Mouse (Mus musculus) embryonic stem cell, embryonic (primary cell): ENCODE measurements around the gene Slc6a5.

Experiments
- CTCF ChIA-PET, 4 experiments: fragments of 300-600 bp in 2 of 4; fragments of 350-600 bp in 2 of 4; sonication (Branson Sonifier 250); formaldehyde crosslinking; loops; one replicate each; lab custom pipeline; 2022; ENCODE audit warnings: inconsistent platforms in 2 of 4; lab: Charles Lee
- POLR2A ChIA-PET, 4 experiments: fragments of 300-600 bp in 2 of 4; fragments of 350-600 bp in 2 of 4; sonication (Branson Sonifier 250); formaldehyde crosslinking; loops; one replicate each; lab custom pipeline; 2022; ENCODE audit warnings: antibody characterized with exemption in 4 of 4, inconsistent platforms in 1 of 4; lab: Charles Lee

Gene Slc6a5

GRCm38 (mm10) chr7:49936821-49937220 is 26.9 kb downstream of the Slc6a5 start:
- POLR2A ChIA-PET: interaction anchor here in 1 of 4 experiments (0.7 kb wide), 1 partner anchor 127 kb away, joined by 3 read pairs; no protein-coding TSS in a partner anchor
- CTCF ChIA-PET: no interaction called here

- CTCF ChIA-PET: interaction anchor here in 3 of 4 experiments (0.7 to 0.9 kb wide), 4 partner anchors 12 to 326 kb away, joined by 3 read pairs; no protein-coding TSS in a partner anchor
- POLR2A ChIA-PET: no interaction called here
Measured at GRCm38 (mm10) chr7:49942023-49942422, 32.1 kb downstream of the Slc6a5 start.

DNA sequence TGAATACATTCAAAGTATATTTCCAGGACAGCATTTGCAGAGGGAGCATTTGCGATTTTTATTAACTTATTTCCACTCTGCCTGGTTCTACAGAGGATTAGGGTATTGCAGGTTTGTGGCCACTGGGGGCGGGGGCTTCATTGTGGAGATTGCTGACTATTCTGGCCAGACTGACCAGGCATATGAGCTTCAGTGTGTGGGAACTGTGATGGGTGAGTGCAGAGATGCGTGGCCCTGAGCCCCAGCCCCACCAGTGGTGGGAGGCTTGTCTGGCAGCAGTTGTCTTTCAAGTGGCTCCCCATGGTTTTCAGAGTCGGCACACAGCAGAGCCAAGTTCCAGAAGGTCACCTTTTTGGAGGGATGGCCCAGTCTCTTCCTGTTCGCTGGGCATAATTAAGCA is 32.5 kb downstream of the Slc6a5 start:
- ChIA-PET POLR2A (no interaction called here), CTCF (interaction anchor here in 2 of 4 experiments (0.8 kb wide), 2 partner anchors 11 to 326 kb away, joined by 3 read pairs; no protein-coding TSS in a partner anchor)

- ChIA-PET CTCF (interaction anchor here in 1 of 4 experiments (0.6 kb wide), 1 partner anchor 1627 kb away, joined by 3 read pairs; no protein-coding TSS in a partner anchor), POLR2A (no interaction called here)
Measured at GRCm38 (mm10) chr7:49946691-49947090, 36.7 kb downstream of the Slc6a5 start.

- POLR2A ChIA-PET: interaction anchor here in 1 of 4 experiments (0.6 kb wide), 1 partner anchor 28 kb away, joined by 3 read pairs; no protein-coding TSS in a partner anchor
Measured at GRCm38 (mm10) chr7:49953546-49954181, 43.7 kb downstream of the Slc6a5 start.

GRCm38 (mm10) chr7:49954834-49955233 is 44.9 kb downstream of the Slc6a5 start:
- CTCF ChIA-PET: no interaction called here
- POLR2A ChIA-PET: no interaction called here

More at GRCm38 (mm10) chr7:49953546-49954181, 43.7 kb downstream of the Slc6a5 start:
- CTCF ChIA-PET: interaction anchor here (0.5 to 1.5 kb wide), 17 partner anchors 12 to 1359 kb away, joined by 3 to 10 read pairs (median 3); partner anchors contain the start of gene Nell1 (in 1 of the 4)

- ChIA-PET POLR2A (no interaction called here), CTCF (no interaction called here)
Measured at GRCm38 (mm10) chr7:49957142-49957541, 47.2 kb downstream of the Slc6a5 start.

DNA sequence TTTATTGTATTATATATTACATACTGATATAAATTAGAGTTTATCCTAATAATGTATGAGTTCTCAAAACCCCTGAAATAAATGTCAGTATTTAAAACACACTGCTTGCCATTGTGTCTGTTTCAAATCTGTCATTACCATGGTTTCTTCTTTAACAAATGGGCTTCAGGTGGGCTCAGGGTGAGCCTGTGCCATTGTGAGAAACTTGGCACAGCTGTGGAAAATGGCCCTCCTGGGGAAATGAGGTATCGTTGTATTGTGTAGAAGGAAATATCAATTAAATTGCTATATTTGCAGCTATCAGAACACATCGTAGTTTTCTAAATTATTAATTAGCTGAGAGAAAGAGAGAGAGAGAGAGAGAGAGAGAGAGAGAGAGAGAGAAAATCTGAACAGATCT is 53.8 kb downstream of the Slc6a5 start:
- ChIA-PET POLR2A (interaction anchor here in 1 of 4 experiments (0.7 kb wide), 1 partner anchor 29 kb away, joined by 4 read pairs; no protein-coding TSS in a partner anchor), CTCF (no interaction called here)

- ChIA-PET POLR2A (no interaction called here), CTCF (no interaction called here)
Measured at GRCm38 (mm10) chr7:49969516-49969915, 59.6 kb downstream of the Slc6a5 start.

GRCm38 (mm10) chr7:49974841-49975440 is 65.0 kb downstream of the Slc6a5 start, which contains the start of gene Nell1:
Gene Nell1, plus strand, starts transcription at chr7:49974864.
- ChIA-PET POLR2A (interaction anchor here in 3 of 4 experiments (0.6 to 1.4 kb wide), 5 partner anchors 9 to 253 kb away, joined by 4 to 6 read pairs (median 4); no protein-coding TSS in a partner anchor), CTCF (interaction anchor here in 3 of 4 experiments (0.6 to 1.0 kb wide), 6 partner anchors 10 to 1525 kb away, joined by 3 to 14 read pairs (median 4); no protein-coding TSS in a partner anchor)

- ChIA-PET POLR2A (interaction anchor here in 1 of 4 experiments (1.4 kb wide), 1 partner anchor 10 kb away, joined by 4 read pairs; no protein-coding TSS in a partner anchor), CTCF (no interaction called here)
Measured at GRCm38 (mm10) chr7:49975441-49976121, 65.6 kb downstream of the Slc6a5 start.

- CTCF ChIA-PET: no interaction called here
- POLR2A ChIA-PET: interaction anchor here in 2 of 4 experiments (0.6 kb wide), 2 partner anchors 28 to 357 kb away, joined by 3 to 12 read pairs; no protein-coding TSS in a partner anchor
Measured at GRCm38 (mm10) chr7:49981511-49982227, 71.7 kb downstream of the Slc6a5 start.

GRCm38 (mm10) chr7:49984698-49985097 is 74.8 kb downstream of the Slc6a5 start:
- POLR2A ChIA-PET: interaction anchor here in 1 of 4 experiments (0.8 kb wide), 1 partner anchor 10 kb away, joined by 4 read pairs; the partner anchor contains the start of gene Nell1

GRCm38 (mm10) chr7:49985947-49986346 is 76.0 kb downstream of the Slc6a5 start:
- POLR2A ChIA-PET: interaction anchor here in 2 of 4 experiments (0.6 to 1.2 kb wide), 3 partner anchors 11 to 63 kb away, joined by 3 to 4 read pairs (median 3); partner anchors contain the start of gene Nell1 (in 1 of the 2)
- CTCF ChIA-PET: no interaction called here

More at GRCm38 (mm10) chr7:49984698-49985097, 74.8 kb downstream of the Slc6a5 start:
- CTCF ChIA-PET: interaction anchor here in 1 of 4 experiments (0.6 kb wide), 1 partner anchor 10 kb away, joined by 4 read pairs; the partner anchor contains the start of gene Nell1

- POLR2A ChIA-PET: no interaction called here
- CTCF ChIA-PET: no interaction called here
Measured at GRCm38 (mm10) chr7:49999321-49999720, 89.4 kb downstream of the Slc6a5 start.

DNA sequence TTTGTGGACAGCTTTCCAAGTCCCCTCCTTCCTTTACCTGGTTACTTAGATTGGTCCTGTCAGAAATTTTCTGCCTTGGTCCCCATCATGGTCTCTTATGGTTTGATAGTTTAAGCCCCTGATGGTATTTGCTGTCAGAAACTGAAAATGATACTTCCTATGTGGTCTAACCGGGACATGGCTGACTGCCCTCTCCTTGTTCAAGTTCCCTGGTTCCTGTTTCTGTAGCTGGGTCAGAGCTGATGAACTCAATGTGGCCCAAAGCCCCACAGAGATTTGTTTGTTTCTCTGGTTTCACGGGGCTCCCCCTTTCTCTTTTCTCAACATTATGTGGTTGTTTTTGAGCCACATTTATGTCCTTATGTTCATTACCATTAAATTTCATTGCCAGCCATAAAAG is 95.3 kb downstream of the Slc6a5 start:
- POLR2A ChIA-PET: no interaction called here
- CTCF ChIA-PET: no interaction called here
